Mouse (Mus musculus) retina, embryonic 14.5 days (tissue): ENCODE measurements at regions not wholly inside any gene's neighbourhood (a gene's known extent, or its start where the extent isn't known, plus 50 kb on each side); places are given as distances from the start of the nearest gene placed in this dataset.

ENCODE experiments used
- DNase-seq: peaks from one replicate; pipeline ENCODE4 v3.0.0-alpha.2; 2015; ENCODE audit warnings: low spot score

GRCm38 (mm10) chr8:113183186-113183585 lies 452.2 kb upstream of the Mon1b start:
- DNase-seq = no peak

- no peak for DNase-seq
Observed at GRCm38 (mm10) chr8:113190537-113190936, 444.9 kb upstream of the Mon1b start.

GRCm38 (mm10) chr8:113191537-113191936 lies 443.9 kb upstream of the Mon1b start:
- DNase-seq = no peak
